Mouse (Mus musculus) heart, embryonic 10.5 days (tissue): ENCODE measurements around the gene Rasgrp3. TPM values are rescaled to one million over a fixed set of nuclear protein-coding genes. Genes with fewer than 3 reads are reported as not detected.
A peak's percentile ranks its signal among the peaks of the same experiment; 100 is the strongest.

ENCODE experiments used
- DNase-seq: peaks from one replicate; pipeline ENCODE4 v3.0.0-alpha.2; 2017; ENCODE audit warnings: low spot score
- H3K27ac ChIP-seq: fragments of 300-500 bp; sonication (generic); 2 replicates; pipeline ENCODE4 v1.5.1; 2016; ENCODE audit warnings: mild to moderate bottlenecking
- H3K27me3 ChIP-seq: fragments of 300-500 bp; sonication (generic); 2 replicates; pipeline ENCODE4 v1.6.1; 2016; ENCODE audit warnings: mild to moderate bottlenecking; ENCODE audit not compliant: poor library complexity, insufficient read depth, severe bottlenecking
- H3K36me3 ChIP-seq: fragments of 300-500 bp; sonication (generic); 2 replicates; pipeline ENCODE4 v1.6.1; 2016; ENCODE audit warnings: mild to moderate bottlenecking, moderate library complexity
- H3K4me1 ChIP-seq: fragments of 300-500 bp; sonication (generic); 2 replicates; pipeline ENCODE4 v1.6.1; 2016; ENCODE audit warnings: mild to moderate bottlenecking
- H3K4me3 ChIP-seq: fragments of 300-500 bp; sonication (generic); 2 replicates; pipeline ENCODE4 v1.5.1; 2016; ENCODE audit warnings: mild to moderate bottlenecking, moderate library complexity
- H3K9me3 ChIP-seq: fragments of 300-500 bp; sonication (generic); 2 replicates; pipeline ENCODE4 v1.6.1; 2016; ENCODE audit warnings: mild to moderate bottlenecking, moderate library complexity
- WGBS: fragments of 180-500 bp; shearing (Covaris S2); methylation state at CpG from one replicate; pipeline ENCODE4 v1.1.7; 2016; 5-methylcytosine and 5-hydroxymethylcytosine counted together
- polyA plus RNA-seq: library from polyadenylated mRNA; unstranded; fragments of >200 nt; fragmentation: Nextera tagmentation; extraction: Ambion mirVana; gene quantifications from 2 replicates; pipeline ENCODE4 v1.2.1, GENCODE M21; 2016

Rasgrp3 gene
- polyA plus RNA-seq, 1 experiment from 2014 or later: 18.5 TPM

DNA sequence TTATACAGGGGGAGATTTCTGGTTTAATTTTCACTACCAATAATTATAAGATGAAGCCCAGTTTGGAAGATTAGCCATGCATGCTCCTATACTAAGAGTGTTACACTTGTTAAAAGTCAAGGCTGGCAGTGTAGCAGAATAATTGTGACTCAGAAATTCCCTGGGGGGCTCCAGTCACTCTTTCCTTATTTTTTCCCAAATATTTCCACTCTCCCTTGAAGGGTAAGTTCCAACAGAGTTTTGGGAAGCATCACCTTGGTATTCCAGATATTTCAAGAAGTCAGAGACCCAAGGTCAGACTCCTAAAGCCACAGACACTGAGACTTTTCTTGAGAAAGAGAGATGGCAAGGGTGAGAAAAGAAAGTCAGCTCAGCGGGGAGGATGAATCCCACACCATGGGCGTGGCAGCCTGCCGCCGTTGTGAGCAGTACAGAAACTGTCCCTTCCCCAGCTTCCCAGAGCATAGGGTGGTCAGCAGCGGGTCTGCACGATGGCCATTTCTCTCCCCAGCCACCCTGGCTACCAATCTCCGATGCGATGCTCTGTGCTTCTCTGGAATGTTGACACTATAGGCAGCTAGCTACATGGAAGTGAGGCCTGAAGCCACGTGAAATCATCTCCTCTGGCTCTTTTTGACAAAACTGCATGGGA is 28.8 kb downstream of the Rasgrp3 start:
- no peak for DNase-seq
- H3K27me3 ChIP-seq: no peaks in the 10 kb centered on the region
- H3K27ac ChIP-seq: peak overlapping the region; percentile 77
- H3K9me3 ChIP-seq: no peaks in the 10 kb centered on the region
- H3K36me3 ChIP-seq: no peaks in the 10 kb centered on the region
- H3K4me1 ChIP-seq: peaks cover 24% of the 10 kb centered on the region
- peak overlapping the region; percentile 54 for H3K4me3 ChIP-seq
- 5% methylated on average over 9 of the region's 9 CpGs for WGBS

DNA sequence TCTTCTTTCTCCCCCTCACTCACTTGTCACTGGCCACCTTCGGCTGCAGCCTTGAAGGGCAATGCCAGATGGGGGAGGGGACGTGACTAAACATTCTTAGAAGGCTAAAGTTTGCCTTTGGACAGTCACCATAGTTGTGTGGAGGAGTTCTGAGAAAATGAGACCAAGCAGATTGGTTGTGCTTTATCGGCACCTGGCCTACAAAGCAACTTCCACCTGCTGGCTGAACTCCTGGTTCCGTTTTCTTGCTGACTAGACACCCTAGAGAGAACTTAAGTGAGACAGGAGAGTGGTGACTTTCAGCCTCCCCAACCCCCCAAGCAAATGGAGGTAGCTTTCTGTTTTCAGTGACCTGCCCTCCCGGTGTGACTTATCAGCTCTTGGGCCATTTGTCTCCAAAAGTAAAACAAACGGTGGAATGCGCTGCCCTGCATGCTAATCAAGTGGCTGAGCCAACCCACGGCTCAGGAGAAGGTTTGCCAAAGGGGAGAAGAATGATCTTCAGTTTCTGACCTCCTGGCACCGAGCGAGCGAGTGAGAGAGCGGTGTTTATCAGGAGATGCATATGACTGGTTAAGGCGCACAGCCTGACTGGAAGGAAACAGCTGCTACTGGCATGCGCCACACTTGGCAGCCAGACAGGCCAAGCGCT is 29.4 kb downstream of the Rasgrp3 start:
- 2% methylated on average over 15 of the region's 15 CpGs for WGBS
- peak overlapping the region; percentile 77 for H3K27ac ChIP-seq
- H3K36me3 ChIP-seq: no peaks in the 10 kb centered on the region

DNA sequence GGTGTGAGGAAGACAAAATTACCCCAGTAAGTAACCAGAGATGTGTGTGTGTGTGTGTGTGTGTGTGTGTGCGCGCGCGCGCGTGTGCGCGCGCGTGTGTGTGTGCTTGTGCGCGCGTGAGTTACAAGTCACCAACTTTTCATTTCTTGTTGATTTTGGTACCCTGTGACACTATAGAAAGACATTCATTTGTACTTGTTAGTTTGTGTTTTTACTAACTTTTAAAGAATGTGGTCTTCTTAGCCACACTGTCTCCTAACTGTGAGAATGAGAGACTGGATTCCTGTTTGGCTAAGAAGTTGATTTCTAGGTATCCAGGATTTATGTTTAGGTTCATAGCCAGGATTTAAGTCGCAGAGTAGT is 29.9 kb downstream of the Rasgrp3 start:
- WGBS: 38% methylated on average over 14 of the region's 14 CpGs
- no peaks in the 10 kb centered on the region for H3K36me3 ChIP-seq
- H3K4me3 ChIP-seq: peak overlapping the region; percentile 54
- H3K27me3 ChIP-seq: no peaks in the 10 kb centered on the region
- H3K4me1 ChIP-seq: peaks cover 24% of the 10 kb centered on the region
- no peak for DNase-seq
- H3K9me3 ChIP-seq: no peaks in the 10 kb centered on the region
- H3K27ac ChIP-seq: peak overlapping the region; percentile 77

More for the DNA sequence above, 29.4 kb downstream of the Rasgrp3 start:
- peak overlapping the region; percentile 54 for H3K4me3 ChIP-seq
- no peaks in the 10 kb centered on the region for H3K27me3 ChIP-seq
- no peaks in the 10 kb centered on the region for H3K9me3 ChIP-seq
- peaks cover 24% of the 10 kb centered on the region for H3K4me1 ChIP-seq
- DNase-seq: peak; percentile 85

DNA sequence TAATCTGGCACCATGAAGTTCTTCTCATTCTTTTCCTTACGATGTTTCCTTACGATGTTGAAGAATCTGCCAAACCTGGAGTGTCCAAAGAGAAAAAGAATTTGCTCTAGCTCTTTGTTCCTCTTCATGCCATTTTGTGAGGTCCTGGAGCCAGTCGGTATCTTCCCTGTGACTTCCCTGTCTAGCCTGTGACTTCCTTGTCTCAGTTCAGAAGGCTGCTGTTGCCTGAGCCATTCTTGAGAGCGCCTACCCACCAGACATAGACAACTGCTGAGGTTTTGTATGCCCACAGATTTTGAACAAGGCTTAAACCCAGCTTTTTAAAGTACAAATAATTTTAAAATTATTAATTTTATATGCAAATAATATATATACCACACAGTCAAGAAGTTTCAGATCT is 31.3 kb downstream of the Rasgrp3 start:
- H3K36me3 ChIP-seq: no peaks in the 10 kb centered on the region
- H3K9me3 ChIP-seq: no peaks in the 10 kb centered on the region
- no peak for DNase-seq
- H3K27ac ChIP-seq: no peak overlapping the region
- WGBS: 77% methylated on average over 4 of the region's 4 CpGs
- H3K4me1 ChIP-seq: peaks cover 25% of the 10 kb centered on the region
- H3K4me3 ChIP-seq: no peak overlapping the region
- no peaks in the 10 kb centered on the region for H3K27me3 ChIP-seq

DNA sequence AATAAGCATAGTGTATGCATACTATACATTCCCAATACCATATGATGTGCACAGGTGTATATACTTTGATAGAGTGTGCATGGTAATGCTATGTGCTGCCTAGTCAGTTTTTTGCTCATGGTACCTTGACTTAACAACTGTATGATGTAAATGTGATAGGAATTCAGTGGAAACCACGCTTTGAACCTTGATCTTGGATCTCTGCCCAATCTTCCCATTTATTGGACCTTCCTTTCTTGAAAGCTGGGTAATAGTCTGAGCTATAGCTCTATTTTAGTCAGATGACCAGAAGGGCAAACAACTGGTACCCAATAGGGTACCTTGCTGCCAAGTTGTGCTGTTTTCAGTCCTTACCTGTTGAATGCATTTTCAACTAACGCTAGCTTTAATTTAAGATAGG is 31.8 kb downstream of the Rasgrp3 start:
- H3K4me1 ChIP-seq: peaks cover 29% of the 10 kb centered on the region
- no peaks in the 10 kb centered on the region for H3K36me3 ChIP-seq
- H3K27ac ChIP-seq: no peak overlapping the region
- no peak for DNase-seq
- no peaks in the 10 kb centered on the region for H3K27me3 ChIP-seq
- no peaks in the 10 kb centered on the region for H3K9me3 ChIP-seq
- WGBS: 82% methylated on average over 2 of the region's 2 CpGs
- H3K4me3 ChIP-seq: no peak overlapping the region

DNA sequence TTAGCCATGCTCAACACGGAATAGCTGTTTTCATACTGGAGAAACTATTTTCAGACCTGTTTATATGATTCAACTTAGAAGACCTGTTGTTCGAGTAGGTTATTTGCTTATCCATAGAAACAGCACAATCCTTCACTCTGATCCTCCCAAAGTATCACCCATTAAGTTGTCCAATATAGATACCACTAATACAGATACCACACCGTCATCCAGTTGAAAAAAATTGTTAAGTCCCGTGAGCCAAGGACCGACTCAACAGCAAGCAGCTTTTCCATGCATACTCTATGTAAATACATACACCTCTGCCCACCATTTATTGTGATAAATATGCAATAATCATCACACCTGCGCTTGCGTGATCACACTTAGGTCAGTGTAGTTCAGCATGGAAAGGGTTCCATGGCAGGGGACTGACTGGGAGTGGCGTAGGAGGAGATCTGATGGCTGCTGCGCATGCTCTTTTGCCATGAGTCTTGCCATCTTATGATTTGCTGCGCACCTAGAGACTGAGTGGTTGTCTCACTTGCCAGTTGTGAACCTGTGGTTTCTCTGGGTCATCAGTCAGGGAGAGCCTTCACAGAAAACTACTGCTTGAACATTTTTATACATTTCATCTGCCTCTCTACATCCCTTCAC is 32.9 kb downstream of the Rasgrp3 start:
- no peak overlapping the region for H3K27ac ChIP-seq
- H3K4me1 ChIP-seq: peaks cover 33% of the 10 kb centered on the region
- no peaks in the 10 kb centered on the region for H3K36me3 ChIP-seq
- no peak for DNase-seq
- no peaks in the 10 kb centered on the region for H3K27me3 ChIP-seq
- 90% methylated on average over 10 of the region's 10 CpGs for WGBS
- no peaks in the 10 kb centered on the region for H3K9me3 ChIP-seq
- no peak overlapping the region for H3K4me3 ChIP-seq

DNA sequence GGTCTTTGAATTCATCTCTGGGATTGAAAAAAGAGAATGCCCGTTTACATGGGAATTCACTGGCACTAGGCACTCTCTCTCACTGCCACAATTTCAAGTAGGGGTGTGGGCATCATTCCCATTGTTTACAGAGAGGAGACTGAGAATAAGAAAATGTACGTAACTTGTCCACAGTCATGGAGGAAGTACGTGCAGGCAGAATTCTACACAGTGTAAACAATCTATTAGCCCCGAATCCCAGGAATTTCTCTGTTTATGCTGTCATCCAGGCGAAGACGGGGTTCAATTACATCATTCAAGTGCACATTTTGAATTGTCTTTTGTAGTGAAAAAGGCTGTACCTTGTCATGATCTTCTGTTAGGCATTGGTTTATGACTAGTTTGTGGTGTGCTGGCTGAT is 34.6 kb downstream of the Rasgrp3 start:
- Histone ChIP-seq H3K27ac (no peak overlapping the region), H3K9me3 (no peaks in the 10 kb centered on the region), H3K4me3 (no peak overlapping the region), H3K27me3 (no peaks in the 10 kb centered on the region), H3K4me1 (peaks cover 24% of the 10 kb centered on the region), H3K36me3 (no peaks in the 10 kb centered on the region)
- WGBS: 78% methylated on average over 6 of the region's 6 CpGs
- DNase-seq: no peak

DNA sequence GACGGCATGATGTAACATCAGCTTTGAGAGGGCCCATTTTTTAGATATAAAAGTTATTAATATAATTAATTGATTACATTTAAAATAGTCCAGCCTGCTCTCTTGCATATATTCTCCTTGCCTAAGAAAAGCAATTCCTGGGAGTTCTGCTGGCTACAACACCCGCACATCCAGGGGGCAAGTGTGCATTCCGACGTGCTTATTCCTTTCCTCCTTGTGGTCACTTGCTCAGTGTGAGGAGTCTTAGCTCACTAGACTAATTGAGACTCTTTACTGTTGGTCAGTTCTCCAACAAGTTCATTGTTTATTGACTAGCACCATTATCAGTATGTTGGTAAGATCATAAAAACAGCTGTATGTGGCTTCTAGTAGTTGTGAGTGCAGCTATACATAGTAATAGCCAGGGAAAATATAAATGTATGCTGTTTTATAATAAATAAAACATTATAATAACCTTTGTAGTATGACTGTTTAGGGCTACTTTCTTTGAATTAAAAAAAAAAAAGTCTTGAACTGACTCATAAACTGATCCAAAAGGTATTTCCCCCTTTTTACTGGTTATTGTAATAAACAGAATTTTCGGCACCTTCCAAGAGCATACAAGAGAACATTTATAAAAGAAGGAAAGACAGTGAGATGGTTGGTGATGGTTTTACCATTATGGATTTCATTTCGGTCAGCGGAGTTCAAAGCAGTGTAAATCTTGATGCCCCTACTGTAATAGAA is 35.4 kb downstream of the Rasgrp3 start:
- no peak for DNase-seq
- Histone ChIP-seq H3K9me3 (no peaks in the 10 kb centered on the region), H3K27me3 (no peaks in the 10 kb centered on the region), H3K4me1 (peaks cover 21% of the 10 kb centered on the region), H3K36me3 (no peaks in the 10 kb centered on the region), H3K27ac (no peak overlapping the region), H3K4me3 (no peak overlapping the region)
- WGBS: 91% methylated on average over 7 of the region's 7 CpGs

DNA sequence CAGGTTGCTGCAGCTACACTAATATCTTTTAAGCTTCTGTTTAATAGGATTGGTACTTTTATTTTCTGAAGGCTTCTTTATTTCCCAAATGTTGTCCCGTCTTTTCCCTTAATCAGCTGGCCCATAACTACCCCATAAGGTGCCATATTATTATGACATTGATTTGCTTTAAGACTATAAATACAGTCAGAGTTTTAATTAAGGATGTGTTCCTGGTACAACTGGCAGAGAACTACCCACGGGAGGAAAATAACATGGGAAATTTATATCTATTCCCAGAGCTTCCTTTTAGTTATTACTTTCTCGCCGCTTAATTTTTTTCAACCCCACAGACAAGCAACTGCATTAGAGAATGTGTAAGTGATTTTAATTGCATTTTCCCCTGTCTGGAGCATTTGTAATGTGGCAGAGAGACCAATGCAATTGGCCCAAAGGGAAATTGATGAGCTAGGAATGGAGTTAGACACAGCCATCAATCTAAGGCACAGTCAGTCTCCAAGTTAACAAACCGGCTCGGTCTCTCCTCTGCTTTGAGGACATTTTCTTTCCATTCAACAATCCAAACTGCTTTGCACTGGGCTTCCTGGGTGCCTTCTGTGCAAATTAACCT is 36.1 kb downstream of the Rasgrp3 start:
- Histone ChIP-seq H3K4me1 (peaks cover 21% of the 10 kb centered on the region), H3K4me3 (no peak overlapping the region), H3K27me3 (no peaks in the 10 kb centered on the region), H3K27ac (peak overlapping the region; percentile 59), H3K36me3 (no peaks in the 10 kb centered on the region), H3K9me3 (no peaks in the 10 kb centered on the region)
- 85% methylated on average over 6 of the region's 6 CpGs for WGBS
- no peak for DNase-seq

DNA sequence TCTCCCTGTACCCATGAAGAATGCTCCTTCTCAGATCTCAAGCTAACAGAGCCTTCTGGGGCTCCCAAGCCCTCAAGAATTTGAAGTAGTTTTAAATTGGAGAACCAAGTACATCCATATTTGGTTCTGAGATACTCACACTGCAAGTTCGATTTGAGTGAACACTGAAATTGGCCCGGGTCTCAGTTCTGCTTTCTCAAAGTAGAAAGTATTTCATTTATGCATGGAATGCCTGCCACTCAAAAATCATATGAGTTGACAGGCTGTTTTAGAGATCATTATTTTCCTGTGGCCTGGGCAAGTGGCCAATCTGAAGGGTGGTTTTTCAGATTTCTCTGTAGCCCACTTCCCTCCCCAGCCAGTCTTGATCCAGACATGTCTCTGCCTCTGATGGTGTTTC is 36.7 kb downstream of the Rasgrp3 start:
- Histone ChIP-seq H3K27ac (peak overlapping the region; percentile 59), H3K27me3 (no peaks in the 10 kb centered on the region), H3K4me3 (no peak overlapping the region), H3K9me3 (no peaks in the 10 kb centered on the region), H3K36me3 (no peaks in the 10 kb centered on the region), H3K4me1 (peaks cover 22% of the 10 kb centered on the region)
- DNase-seq: no peak
- WGBS: 59% methylated on average over 2 of the region's 2 CpGs

DNA sequence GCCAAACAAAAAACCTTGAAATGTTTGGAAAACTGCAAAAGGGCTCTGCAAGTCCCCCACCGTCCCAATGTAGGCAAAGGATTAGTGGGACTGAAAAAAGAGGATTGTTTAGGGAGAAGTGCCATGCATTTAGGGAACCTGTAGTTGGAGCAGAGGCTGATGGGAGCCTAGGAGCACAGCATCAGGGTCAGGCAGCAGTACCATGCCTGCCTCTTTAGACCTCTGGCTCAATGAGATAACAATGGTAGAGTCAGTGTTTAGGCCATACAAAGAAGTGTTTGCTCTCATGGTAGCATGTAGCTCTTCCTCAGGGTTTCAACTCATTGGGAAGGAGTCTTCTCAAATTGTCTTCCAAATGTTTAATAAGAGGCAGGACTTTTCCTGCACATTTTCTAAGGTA is 40.3 kb downstream of the Rasgrp3 start:
- Histone ChIP-seq H3K36me3 (no peaks in the 10 kb centered on the region), H3K27ac (0 out of 2 replicates have a peak overlapping the region, but pooled peaks have one; percentile 6), H3K27me3 (no peaks in the 10 kb centered on the region), H3K4me3 (no peak overlapping the region), H3K4me1 (peaks cover 27% of the 10 kb centered on the region), H3K9me3 (no peaks in the 10 kb centered on the region)
- 59% methylated on average over 1 of the region's 1 CpGs for WGBS
- DNase-seq: no peak

DNA sequence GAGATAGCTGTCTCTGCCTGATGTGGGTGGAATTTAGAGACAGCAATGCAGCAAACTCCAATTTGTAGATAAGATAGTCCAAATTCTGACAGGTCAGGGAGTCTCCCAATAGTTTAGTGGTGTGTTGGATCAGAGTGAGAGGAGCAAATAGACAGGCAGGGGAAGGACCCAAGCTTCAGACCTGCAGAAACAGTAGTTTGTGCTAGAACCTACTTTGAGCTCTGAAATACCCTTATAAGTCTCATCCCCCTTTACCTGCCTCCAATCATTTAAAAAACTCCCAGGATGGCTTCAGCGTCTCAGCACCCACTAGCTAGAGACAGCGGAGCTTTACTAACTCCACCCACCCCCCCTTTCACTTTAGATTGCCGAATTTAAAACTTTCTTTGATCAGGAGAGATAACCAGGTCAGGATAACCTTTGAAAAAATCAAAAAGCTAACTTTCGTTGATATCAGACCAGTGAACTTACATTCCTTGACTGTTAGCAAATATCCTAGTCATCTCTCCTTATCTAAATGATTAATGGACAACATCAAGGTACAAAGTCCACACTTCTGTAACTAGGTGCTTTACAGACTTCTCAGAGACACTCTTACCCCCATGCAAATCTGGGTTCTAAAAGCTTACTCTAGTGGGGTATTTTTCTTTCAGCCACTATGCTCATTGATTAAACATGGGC is 41.2 kb downstream of the Rasgrp3 start:
- no peak for DNase-seq
- peaks cover 3% of the 10 kb centered on the region; the same call in 1 of the 2 replicates for H3K36me3 ChIP-seq
- 41% methylated on average over 4 of the region's 4 CpGs for WGBS

More for the DNA sequence above, 41.2 kb downstream of the Rasgrp3 start:
- no peaks in the 10 kb centered on the region for H3K27me3 ChIP-seq
- H3K4me1 ChIP-seq: peaks cover 30% of the 10 kb centered on the region
- H3K9me3 ChIP-seq: no peaks in the 10 kb centered on the region
- no peak overlapping the region for H3K4me3 ChIP-seq
- no peak overlapping the region for H3K27ac ChIP-seq
